Mouse (Mus musculus) thymus, adult 2 months (tissue): ENCODE measurements at regions not wholly inside any gene's neighbourhood (a gene's known extent, or its start where the extent isn't known, plus 50 kb on each side); places are given as distances from the start of the nearest gene placed in this dataset.

Experiments
- DNase-seq: peaks from one replicate; pipeline ENCODE4 v3.0.0; 2021
- H3K27ac ChIP-seq: fragments of 200-500 bp; 2 replicates; pipeline ENCODE4 v1.5.1; 2012; ENCODE audit warnings: low read length, control low read depth; ENCODE audit not compliant: control insufficient read depth, insufficient read depth
- H3K27me3 ChIP-seq: fragments of 200-500 bp; 2 replicates; pipeline ENCODE4 v1.6.1; 2012; ENCODE audit warnings: mild to moderate bottlenecking, low read length, moderate library complexity, mixed read lengths; ENCODE audit not compliant: control insufficient read depth, insufficient read depth
- H3K36me3 ChIP-seq: fragments of 200-500 bp; 2 replicates; pipeline ENCODE4 v1.6.1; 2012; ENCODE audit warnings: mild to moderate bottlenecking, low read length, moderate library complexity; ENCODE audit not compliant: control insufficient read depth, insufficient read depth
- H3K4me1 ChIP-seq: fragments of 200-500 bp; replicated peaks from 2 replicates; pipeline ENCODE4 v1.6.1; 2012; ENCODE audit warnings: low read length; ENCODE audit not compliant: control insufficient read depth, insufficient read depth
- H3K4me3 ChIP-seq: fragments of 200-500 bp; 2 replicates; pipeline ENCODE4 v1.5.1; 2012; ENCODE audit warnings: mild to moderate bottlenecking, low read length, control low read depth, moderate library complexity; ENCODE audit not compliant: control insufficient read depth, insufficient read depth
- CTCF ChIP-seq: fragments of 200-500 bp; IDR thresholded peaks from 2 replicates; pipeline ENCODE4 v1.5.1; 2012; ENCODE audit warnings: mild to moderate bottlenecking, control low read depth, low read length, moderate library complexity, borderline replicate concordance; ENCODE audit not compliant: control insufficient read depth, poor library complexity, insufficient read depth; ENCODE audit errors: extremely low read depth
- POLR2A ChIP-seq: fragments of 200-500 bp; IDR thresholded peaks from 2 replicates; pipeline ENCODE4 v1.6.1; 2012; ENCODE audit warnings: mild to moderate bottlenecking, low read length, control low read depth, moderate library complexity; ENCODE audit not compliant: control insufficient read depth, poor library complexity, insufficient read depth; ENCODE audit errors: extremely low read depth
- WGBS: fragments of 180-500 bp; shearing (Covaris S2); methylation state at CpG from one replicate; pipeline ENCODE4 v1.1.7; 2018; 5-methylcytosine and 5-hydroxymethylcytosine counted together

DNA sequence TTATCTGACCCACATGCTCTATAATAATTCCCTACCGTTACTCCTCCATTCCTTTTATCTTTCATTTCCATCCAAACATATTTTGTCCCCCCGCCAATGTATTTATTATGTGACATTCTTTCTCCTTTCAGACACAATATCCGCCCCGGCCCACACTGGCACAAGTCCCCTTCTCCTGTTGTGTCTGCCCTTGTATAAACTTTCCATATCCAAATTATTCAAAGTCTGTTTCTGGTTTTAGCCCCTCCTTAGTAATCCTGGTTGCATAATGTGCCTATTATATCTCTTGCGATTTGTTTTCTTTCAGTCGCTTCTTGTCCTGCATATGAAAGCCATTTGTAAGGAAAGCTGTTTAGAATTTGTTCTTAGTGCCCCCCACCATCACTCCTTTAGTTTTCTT is 69.3 kb upstream of the Cachd1 start:
- no peaks in the 10 kb centered on the region for H3K27me3 ChIP-seq
- no peaks in the 10 kb centered on the region for H3K36me3 ChIP-seq
- no peak overlapping the region for H3K4me3 ChIP-seq
- no peak for DNase-seq
- H3K27ac ChIP-seq, result no peak overlapping the region
- WGBS, result 90% methylated on average over 6 of the region's 6 CpGs
- TF ChIP-seq CTCF (no peak), POLR2A (no peak)
- H3K4me1 ChIP-seq, result no peaks in the 10 kb centered on the region

DNA sequence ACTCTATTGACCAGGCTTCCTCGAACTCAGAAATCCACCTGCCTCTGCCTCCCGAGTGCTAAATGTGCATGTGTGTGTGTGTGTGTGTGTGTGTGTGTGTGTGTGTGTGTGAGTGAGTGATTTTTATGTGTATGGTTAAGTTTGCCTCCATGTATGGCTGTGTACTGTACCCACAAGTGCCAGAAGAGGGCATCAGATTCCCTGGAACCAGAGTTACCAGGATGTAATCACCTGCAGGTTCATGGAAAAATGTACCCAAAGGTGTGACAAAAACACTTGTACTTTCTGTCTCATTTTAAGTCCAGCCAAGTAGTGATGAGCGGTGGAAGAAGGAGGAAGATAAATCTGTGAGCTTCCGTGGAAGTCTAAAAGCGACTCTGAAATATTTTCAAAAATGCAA is 68.2 kb upstream of the Cachd1 start:
- 91% methylated on average over 5 of the region's 5 CpGs for WGBS
- no peaks in the 10 kb centered on the region for H3K36me3 ChIP-seq

DNA sequence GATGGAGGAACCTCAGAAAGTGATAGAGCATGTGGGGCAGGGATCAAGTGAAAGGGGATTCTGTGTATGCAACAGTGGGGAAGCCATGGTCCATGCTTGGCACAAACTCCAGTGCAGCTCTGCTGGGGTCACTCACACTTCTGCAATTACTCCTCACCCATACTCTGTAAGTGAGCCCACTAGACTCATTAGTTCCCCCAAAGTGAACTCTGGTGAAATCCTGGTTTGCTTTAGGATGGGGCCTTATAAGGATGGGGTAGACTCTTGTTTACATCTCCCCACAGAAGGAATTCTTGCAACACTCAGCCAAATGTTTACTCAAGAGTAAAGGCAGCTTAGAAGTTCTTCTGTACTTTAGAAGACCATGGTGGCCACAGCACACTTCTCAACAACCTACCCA is 62.2 kb upstream of the Cachd1 start:
- no peak for TF ChIP-seq CTCF
- no peak for TF ChIP-seq POLR2A
- Histone ChIP-seq H3K27ac (no peak overlapping the region), H3K4me1 (no peaks in the 10 kb centered on the region), H3K4me3 (no peak overlapping the region), H3K36me3 (no peaks in the 10 kb centered on the region), H3K27me3 (no peaks in the 10 kb centered on the region)
- no peak for DNase-seq

More for the DNA sequence above, 68.2 kb upstream of the Cachd1 start:
- DNase-seq, result no peak
- Histone ChIP-seq H3K27ac (no peak overlapping the region), H3K4me3 (no peak overlapping the region), H3K27me3 (no peaks in the 10 kb centered on the region), H3K4me1 (no peaks in the 10 kb centered on the region)
- no peak for TF ChIP-seq CTCF
- TF ChIP-seq POLR2A, result no peak

DNA sequence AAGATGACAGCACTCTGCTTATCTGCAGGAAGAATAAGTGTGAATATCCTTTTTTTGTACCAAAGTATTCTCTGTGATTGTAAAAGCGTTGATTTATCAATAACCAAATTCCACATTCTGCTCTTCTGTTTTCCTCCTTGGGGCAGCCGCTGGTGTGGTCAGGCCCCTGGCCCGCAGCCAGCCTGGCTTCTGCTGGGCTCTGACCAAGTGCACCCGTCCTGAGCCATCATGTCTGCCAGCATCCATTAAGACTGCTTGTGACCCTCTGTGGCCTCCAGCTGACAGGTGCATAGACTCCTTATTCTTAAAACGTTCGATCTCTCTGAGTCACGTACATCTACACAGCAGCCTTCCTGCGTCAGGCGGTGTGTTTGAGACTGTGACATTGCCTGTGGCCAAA is 58.9 kb upstream of the Cachd1 start:
- Histone ChIP-seq H3K27me3 (no peaks in the 10 kb centered on the region), H3K27ac (no peak overlapping the region), H3K4me1 (no peaks in the 10 kb centered on the region), H3K4me3 (no peak overlapping the region), H3K36me3 (no peaks in the 10 kb centered on the region)
- TF ChIP-seq POLR2A (no peak), CTCF (no peak)
- 94% methylated on average over 9 of the region's 9 CpGs for WGBS
- no peak for DNase-seq

DNA sequence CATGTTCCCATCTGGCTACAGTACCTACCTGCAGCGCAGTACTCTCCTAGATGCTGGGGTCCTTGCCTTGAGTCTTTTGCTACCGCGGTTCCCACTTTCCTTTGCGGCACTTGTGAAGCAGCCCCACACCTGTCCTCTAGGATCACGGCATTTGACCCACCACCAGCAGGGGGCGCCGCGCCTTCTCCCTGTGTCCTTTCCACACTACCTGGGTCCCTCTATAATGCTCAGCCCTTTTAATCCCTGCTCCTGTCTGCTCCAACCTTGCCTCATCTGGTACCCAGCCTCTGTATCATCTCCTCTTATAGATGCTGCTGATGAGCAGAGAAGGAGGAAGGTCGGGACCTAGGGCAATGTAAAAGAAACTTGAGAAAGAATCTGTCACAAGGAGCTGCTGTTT is 53.9 kb upstream of the Cachd1 start:
- Histone ChIP-seq H3K4me3 (no peak overlapping the region), H3K27me3 (no peaks in the 10 kb centered on the region), H3K36me3 (no peaks in the 10 kb centered on the region), H3K4me1 (no peaks in the 10 kb centered on the region), H3K27ac (no peak overlapping the region)
- DNase-seq, result peak; percentile 28
- TF ChIP-seq POLR2A, result no peak
- TF ChIP-seq CTCF, result peak; percentile 52; the same call in 1 of the 2 replicates
- WGBS, result 19% methylated on average over 9 of the region's 9 CpGs

DNA sequence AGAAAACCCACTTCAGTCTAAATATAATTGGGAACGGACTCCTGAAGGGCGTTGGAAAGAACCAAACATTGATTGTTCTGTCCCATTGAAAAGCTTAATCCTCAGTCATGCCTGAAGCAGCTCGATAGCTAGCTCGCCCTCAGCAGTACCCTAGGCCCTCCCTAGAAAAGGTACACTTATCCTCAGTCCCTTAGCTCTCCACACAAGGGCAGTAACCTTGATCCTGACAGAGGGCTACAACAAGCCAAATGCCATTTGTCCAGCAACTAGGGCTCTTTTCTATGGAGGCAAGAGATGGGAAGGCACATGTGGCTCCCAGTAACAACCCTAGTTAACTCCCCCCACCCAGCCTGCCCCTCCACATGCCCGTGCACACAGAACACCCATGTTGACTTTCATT is 53.4 kb upstream of the Cachd1 start:
- DNase-seq, result no peak
- Histone ChIP-seq H3K4me3 (no peak overlapping the region), H3K36me3 (no peaks in the 10 kb centered on the region), H3K4me1 (no peaks in the 10 kb centered on the region), H3K27me3 (no peaks in the 10 kb centered on the region), H3K27ac (no peak overlapping the region)
- 83% methylated on average over 5 of the region's 5 CpGs for WGBS
- no peak for TF ChIP-seq CTCF
- no peak for TF ChIP-seq POLR2A

DNA sequence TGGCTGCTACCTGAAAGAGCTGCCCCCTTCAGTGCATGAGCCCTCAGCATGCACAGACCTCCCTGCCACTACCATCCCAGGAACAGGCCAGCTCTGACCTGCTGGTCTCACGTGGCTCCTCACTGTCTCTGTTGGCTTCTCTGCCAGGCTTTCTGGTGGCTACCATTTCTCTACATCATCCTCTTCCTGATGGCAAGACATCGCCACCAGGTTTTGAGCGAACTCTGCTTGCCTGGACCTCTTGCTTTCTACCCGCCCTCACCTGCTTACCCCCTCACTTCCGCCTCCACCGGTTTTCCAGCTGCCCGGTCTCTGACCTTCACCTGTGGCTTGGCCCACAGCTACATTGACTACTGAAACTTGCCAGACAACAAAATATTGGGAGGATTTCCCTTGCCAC is 50.7 kb upstream of the Cachd1 start:
- H3K4me3 ChIP-seq, result no peak overlapping the region
- 93% methylated on average over 7 of the region's 7 CpGs for WGBS
- no peak overlapping the region for H3K27ac ChIP-seq
- H3K27me3 ChIP-seq, result no peaks in the 10 kb centered on the region
- TF ChIP-seq POLR2A (no peak), CTCF (no peak)
- no peaks in the 10 kb centered on the region for H3K4me1 ChIP-seq
- H3K36me3 ChIP-seq, result no peaks in the 10 kb centered on the region
- DNase-seq, result no peak
